Mouse (Mus musculus) kidney, embryonic 14.5 days (tissue): ENCODE measurements around the gene Cisd3. TPM values are rescaled to one million over a fixed set of nuclear protein-coding genes. Genes with fewer than 3 reads are reported as not detected.

Experiments
- ATAC-seq: fragments of 200-750 bp; cut with Nextera tagmentation; 2 replicates; pipeline ENCODE4 v1.8.0; 2017; ENCODE audit warnings: moderate number of reproducible peaks, mild to moderate bottlenecking, moderate TSS enrichment, moderate library complexity; ENCODE audit not compliant: low FRiP score, low TSS enrichment
- H3K27ac ChIP-seq: fragments of 300-500 bp; sonication (generic); 2 replicates; pipeline ENCODE4 v1.5.1; 2014; ENCODE audit warnings: low read depth, mild to moderate bottlenecking, low read length, moderate library complexity, mixed read lengths
- H3K27me3 ChIP-seq: fragments of 300-500 bp; sonication (generic); 2 replicates; pipeline ENCODE4 v1.6.1; 2014; ENCODE audit warnings: mild to moderate bottlenecking, low read length; ENCODE audit not compliant: control insufficient read depth, insufficient read depth
- H3K36me3 ChIP-seq: fragments of 300-500 bp; sonication (generic); 2 replicates; pipeline ENCODE4 v1.6.1; 2014; ENCODE audit warnings: low read length, mixed read lengths; ENCODE audit not compliant: control insufficient read depth, insufficient read depth
- H3K4me1 ChIP-seq: fragments of 300-500 bp; sonication (generic); 2 replicates; pipeline ENCODE4 v1.6.1; 2014; ENCODE audit warnings: low read length, mixed read lengths; ENCODE audit not compliant: control insufficient read depth, insufficient read depth
- H3K4me2 ChIP-seq: fragments of 300-500 bp; sonication (generic); replicated peaks from 2 replicates; pipeline ENCODE4 v1.6.1; 2014; ENCODE audit warnings: low read depth, mild to moderate bottlenecking, low read length
- H3K4me3 ChIP-seq: fragments of 300-500 bp; sonication (generic); 2 replicates; pipeline ENCODE4 v1.5.1; 2014; ENCODE audit warnings: mild to moderate bottlenecking, low read length
- H3K9ac ChIP-seq: fragments of 300-500 bp; sonication (generic); 2 replicates; pipeline ENCODE4 v1.6.1; 2014; ENCODE audit warnings: low read depth, mild to moderate bottlenecking, low read length, moderate library complexity
- H3K9me3 ChIP-seq: fragments of 300-500 bp; sonication (generic); 2 replicates; pipeline ENCODE4 v1.6.1; 2016; ENCODE audit warnings: low read length; ENCODE audit not compliant: control insufficient read depth
- whole genome bisulfite sequencing: fragments of 180-500 bp; shearing (Covaris S2); extraction: QIAGEN DNeasy Blood & Tissue Kit; methylation state at CpG from one replicate; pipeline ENCODE4 v1.1.7; 2014; 5-methylcytosine and 5-hydroxymethylcytosine counted together
- polyA plus RNA-seq: library from polyadenylated mRNA; unstranded; fragments of >200 nt; fragmentation: Nextera tagmentation; extraction: Ambion mirVana; gene quantifications from 2 replicates; pipeline ENCODE4 v1.2.1, GENCODE M21; 2014

Cisd3 gene
- polyA plus RNA-seq, 1 experiment from 2014 or later, result 30.5 TPM

- H3K27ac ChIP-seq, result no peak overlapping the region
- no peak for ATAC-seq
- no peaks in the 10 kb centered on the region for H3K9me3 ChIP-seq
- peaks cover 39% of the 10 kb centered on the region for H3K4me1 ChIP-seq
- H3K36me3 ChIP-seq, result peaks cover 36% of the 10 kb centered on the region
- WGBS, result 76% methylated on average over 4 of the region's 4 CpGs
- H3K27me3 ChIP-seq, result no peaks in the 10 kb centered on the region
- H3K4me3 ChIP-seq, result no peak overlapping the region
- no peak overlapping the region for H3K9ac ChIP-seq
- H3K4me2 ChIP-seq, result no peak overlapping the region
Measured at GRCm38 (mm10) chr11:97694435-97694834, 8.8 kb downstream of the Cisd3 start.

- Histone ChIP-seq H3K9ac (no peak overlapping the region), H3K4me1 (peaks cover 39% of the 10 kb centered on the region), H3K9me3 (no peaks in the 10 kb centered on the region), H3K27ac (no peak overlapping the region), H3K36me3 (peaks cover 32% of the 10 kb centered on the region), H3K4me3 (no peak overlapping the region), H3K4me2 (0 out of 2 replicates have a peak overlapping the region, but pooled peaks have one; percentile 5), H3K27me3 (no peaks in the 10 kb centered on the region)
- no peak for ATAC-seq
- 65% methylated on average over 17 of the region's 17 CpGs for WGBS
Measured at GRCm38 (mm10) chr11:97694921-97695711, 9.5 kb downstream of the Cisd3 start.

GRCm38 (mm10) chr11:97695712-97696401, 10.2 kb downstream of the Cisd3 start:
- no peak overlapping the region for H3K4me3 ChIP-seq
- no peaks in the 10 kb centered on the region for H3K27me3 ChIP-seq
- no peaks in the 10 kb centered on the region for H3K9me3 ChIP-seq
- peaks cover 39% of the 10 kb centered on the region for H3K4me1 ChIP-seq
- no peak for ATAC-seq
- 0 out of 2 replicates have a peak overlapping the region, but pooled peaks have one; percentile 23 for H3K9ac ChIP-seq
- peak overlapping the region; percentile 19; the same call in 1 of the 2 replicates for H3K4me2 ChIP-seq
- 37% methylated on average over 9 of the region's 9 CpGs for WGBS
- H3K36me3 ChIP-seq, result peaks cover 24% of the 10 kb centered on the region
- H3K27ac ChIP-seq, result no peak overlapping the region

GRCm38 (mm10) chr11:97696669-97697068, 11.0 kb downstream of the Cisd3 start:
- ATAC-seq, result no peak
- Histone ChIP-seq H3K27ac (no peak overlapping the region), H3K4me2 (no peak overlapping the region), H3K27me3 (no peaks in the 10 kb centered on the region), H3K4me3 (no peak overlapping the region), H3K9ac (no peak overlapping the region), H3K36me3 (peaks cover 16% of the 10 kb centered on the region), H3K4me1 (peaks cover 45% of the 10 kb centered on the region), H3K9me3 (no peaks in the 10 kb centered on the region)
- 66% methylated on average over 8 of the region's 8 CpGs for WGBS

GRCm38 (mm10) chr11:97697199-97697890, 11.7 kb downstream of the Cisd3 start:
- Histone ChIP-seq H3K27ac (no peak overlapping the region), H3K9me3 (no peaks in the 10 kb centered on the region), H3K4me3 (peak overlapping the region; percentile 79), H3K27me3 (no peaks in the 10 kb centered on the region), H3K4me2 (peak overlapping the region; percentile 91), H3K36me3 (peaks cover 9% of the 10 kb centered on the region; the same call in 1 of the 2 replicates), H3K4me1 (peaks cover 49% of the 10 kb centered on the region), H3K9ac (peak overlapping the region; percentile 88)
- WGBS, result 39% methylated on average over 11 of the region's 11 CpGs
- no peak for ATAC-seq

GRCm38 (mm10) chr11:97697891-97698529, 12.4 kb downstream of the Cisd3 start:
- peaks cover 49% of the 10 kb centered on the region for H3K4me1 ChIP-seq
- H3K9ac ChIP-seq, result peak overlapping the region; percentile 88

GRCm38 (mm10) chr11:97698741-97699611, 13.3 kb downstream of the Cisd3 start:
- peaks cover 47% of the 10 kb centered on the region for H3K4me1 ChIP-seq
- H3K27ac ChIP-seq, result peak overlapping the region; percentile 99
- no peaks in the 10 kb centered on the region for H3K27me3 ChIP-seq
- H3K9ac ChIP-seq, result peak overlapping the region; percentile 88
- H3K36me3 ChIP-seq, result no peaks in the 10 kb centered on the region
- no peaks in the 10 kb centered on the region for H3K9me3 ChIP-seq
- H3K4me3 ChIP-seq, result peak overlapping the region; percentile 79
- H3K4me2 ChIP-seq, result peak overlapping the region; percentile 91
- ATAC-seq, result peak; percentile 3; the same call in 1 of the 2 replicates
- 1% methylated on average over 49 of the region's 63 CpGs for WGBS

More at GRCm38 (mm10) chr11:97697891-97698529, 12.4 kb downstream of the Cisd3 start:
- H3K36me3 ChIP-seq, result peaks cover 3% of the 10 kb centered on the region; the same call in 1 of the 2 replicates
- ATAC-seq, result peak; percentile 2; the same call in 1 of the 2 replicates
- 4% methylated on average over 14 of the region's 14 CpGs for WGBS
- H3K4me2 ChIP-seq, result peak overlapping the region; percentile 91
- peak overlapping the region; percentile 79 for H3K4me3 ChIP-seq
- peak overlapping the region; percentile 99 for H3K27ac ChIP-seq
- H3K27me3 ChIP-seq, result no peaks in the 10 kb centered on the region
- H3K9me3 ChIP-seq, result no peaks in the 10 kb centered on the region

GRCm38 (mm10) chr11:97699626-97700002, 14.0 kb downstream of the Cisd3 start:
- H3K27ac ChIP-seq, result peak overlapping the region; percentile 99
- H3K4me3 ChIP-seq, result peak overlapping the region; percentile 79
- H3K4me2 ChIP-seq, result peak overlapping the region; percentile 95
- no peaks in the 10 kb centered on the region for H3K27me3 ChIP-seq
- 0% methylated on average over 6 of the region's 9 CpGs for WGBS
- H3K4me1 ChIP-seq, result peaks cover 43% of the 10 kb centered on the region
- H3K36me3 ChIP-seq, result peaks cover 2% of the 10 kb centered on the region; the same call in 1 of the 2 replicates
- no peaks in the 10 kb centered on the region for H3K9me3 ChIP-seq
- H3K9ac ChIP-seq, result peak overlapping the region; percentile 88
- peak; percentile 45 for ATAC-seq
